Mouse (Mus musculus): ENCODE measurements around the gene Nlrp5.
"Not testable (repeated sequence)": the region's sequence is repeated elsewhere in the genome, so short reads cannot be mapped to it uniquely, and the experiment has no call there.

The Nlrp5 gene

GRCm38 (mm10) chr7:23385589-23385988 is at the start of gene Nlrp5:
Gene Nlrp5 (plus strand): TSS chr7:23385889.
- in situ Hi-C loops (cut with MboI; ENCODE audit: low sequenced_read_pairs): no loop called here

GRCm38 (mm10) chr7:23358311-23358710 is 27.4 kb upstream of the Nlrp5 start:
- in situ Hi-C loops (cut with MboI; ENCODE audit: low sequenced_read_pairs): not testable (repeated sequence)

- in situ Hi-C loops (cut with MboI; ENCODE audit: low sequenced_read_pairs): not testable (repeated sequence)
Observed at GRCm38 (mm10) chr7:23470201-23470600, 84.5 kb downstream of the Nlrp5 start.

- in situ Hi-C loops (cut with MboI; ENCODE audit: low sequenced_read_pairs): not testable (repeated sequence)
Observed at GRCm38 (mm10) chr7:23470832-23471231, 85.1 kb downstream of the Nlrp5 start.

- in situ Hi-C loops (cut with MboI; ENCODE audit: low sequenced_read_pairs): not testable (repeated sequence)
Observed at GRCm38 (mm10) chr7:23472886-23473285, 87.2 kb downstream of the Nlrp5 start.

Measured in CH12F3 (cell line).